Mouse (Mus musculus) bone marrow, adult 2 months (tissue): ENCODE results near the gene Abo. TPM values are rescaled to one million over a fixed set of nuclear protein-coding genes. Genes with fewer than 3 reads are reported as not detected.

Experiments
- H3K27ac ChIP-seq: fragments of 200-500 bp; 2 replicates; pipeline ENCODE4 v1.5.1; 2012; ENCODE audit warnings: low read depth, mild to moderate bottlenecking, control low read depth, inconsistent platforms, low read length; ENCODE audit not compliant: control insufficient read depth, poor library complexity, insufficient read depth
- H3K4me1 ChIP-seq: fragments of 200-500 bp; 2 replicates; pipeline ENCODE4 v1.6.1; 2011; ENCODE audit warnings: low read length; ENCODE audit not compliant: control insufficient read depth, insufficient read depth
- H3K4me3 ChIP-seq: fragments of 200-500 bp; replicated peaks from 2 replicates; pipeline ENCODE3; 2011; ENCODE audit warnings: mild to moderate bottlenecking, low read depth, low read length, control low read depth; ENCODE audit not compliant: control insufficient read depth
- CTCF ChIP-seq: fragments of 200-500 bp; IDR thresholded peaks from 2 replicates; pipeline ENCODE4 v1.5.1; 2011; ENCODE audit warnings: low read length, control low read depth; ENCODE audit not compliant: control insufficient read depth, insufficient read depth
- POLR2A ChIP-seq: fragments of 200-500 bp; IDR thresholded peaks from 2 replicates; pipeline ENCODE4 v1.6.1; 2011; ENCODE audit warnings: low read depth, mild to moderate bottlenecking, control low read depth, low read length, borderline replicate concordance; ENCODE audit not compliant: control insufficient read depth
- WGBS: fragments of 180-500 bp; shearing (Covaris S2); methylation state at CpG from one replicate; pipeline ENCODE4 v1.1.7; 2018; 5-methylcytosine and 5-hydroxymethylcytosine counted together
- polyA plus RNA-seq: library from polyadenylated mRNA; stranded (reverse); fragments of >200 nt; gene quantifications from 2 replicates; pipeline ENCODE4 v1.2.4, GENCODE M21; 2011; ENCODE audit warnings: low replicate concordance; ENCODE audit not compliant: missing spikeins, insufficient read depth, insufficient read length

The Abo gene
- polyA plus RNA-seq = not detected in 2 replicates

DNA sequence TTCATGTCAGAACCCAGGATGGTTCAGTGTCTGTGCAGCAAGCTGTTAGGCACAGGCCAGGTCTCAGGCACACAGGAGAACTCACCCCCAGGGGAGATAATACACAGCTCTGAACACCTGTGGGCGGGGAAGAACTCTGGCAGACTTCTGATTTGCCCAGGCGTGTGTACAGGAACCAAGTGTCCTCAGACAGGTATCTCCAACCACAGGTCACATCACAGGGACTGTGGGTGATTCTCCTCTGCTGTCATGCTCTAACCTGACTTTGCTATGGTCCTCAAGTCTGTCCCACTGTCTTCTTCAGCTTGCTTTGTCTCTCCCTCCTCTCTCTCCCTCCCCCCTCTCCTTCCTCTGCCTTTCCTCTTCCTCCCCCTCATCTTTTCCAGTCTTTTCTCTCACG lies at the start of gene Abo:
Abo (minus strand) TSS at position 101 of the 400 bp plus-strand sequence.
- no peak for TF ChIP-seq CTCF
- no peak for TF ChIP-seq POLR2A
- 61% methylated on average over 3 of the region's 3 CpGs for WGBS
- Histone ChIP-seq H3K4me3 (no peak within 1 kb of the TSS), H3K27ac (no peak within 1 kb of the TSS), H3K4me1 (no peaks in the 10 kb centered on the region; the same call in 1 of the 2 replicates)

DNA sequence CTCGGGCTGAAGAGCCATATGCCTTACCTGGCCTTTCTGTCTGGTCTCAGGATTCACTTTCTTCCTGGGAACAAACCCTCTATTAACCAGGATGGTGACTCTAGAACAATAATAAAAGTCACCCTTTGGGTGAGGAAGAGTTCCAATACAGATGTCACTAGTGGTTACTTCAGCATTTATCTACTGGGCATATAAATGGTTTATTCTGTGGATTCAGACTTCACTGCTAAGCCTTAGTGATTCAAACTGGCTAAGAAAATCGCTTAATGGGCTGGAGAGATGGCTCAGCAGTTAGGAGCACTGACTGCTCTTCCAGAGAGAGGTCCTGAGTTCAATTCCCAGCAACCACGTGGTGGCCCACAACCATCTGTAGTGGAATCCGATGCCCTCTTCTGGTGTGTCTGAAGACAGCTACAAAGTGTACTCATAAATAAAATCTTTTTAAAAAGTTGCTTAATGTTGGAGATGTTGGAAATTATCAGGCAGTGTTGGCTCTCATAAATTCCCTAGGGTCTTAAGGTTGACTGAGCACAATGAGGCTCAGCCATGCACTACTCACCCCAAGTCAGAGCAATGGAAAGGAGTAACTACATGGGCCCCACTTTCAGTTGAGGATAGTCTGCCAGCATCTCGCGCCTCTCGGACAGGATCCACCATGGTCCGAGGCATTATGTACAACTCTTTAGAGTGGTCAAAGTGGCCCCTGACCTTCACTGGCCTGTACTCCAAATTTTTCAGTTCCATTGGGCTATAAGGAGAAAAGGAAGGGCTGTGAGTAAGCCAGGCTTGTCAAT lies 49.6 kb upstream of the Abo start:
- Histone ChIP-seq H3K4me1 (peaks cover 6% of the 10 kb centered on the region; the same call in 1 of the 2 replicates), H3K4me3 (no peak overlapping the region), H3K27ac (no peak overlapping the region)
- WGBS = 80% methylated on average over 8 of the region's 8 CpGs
- TF ChIP-seq CTCF (no peak), POLR2A (no peak)

DNA sequence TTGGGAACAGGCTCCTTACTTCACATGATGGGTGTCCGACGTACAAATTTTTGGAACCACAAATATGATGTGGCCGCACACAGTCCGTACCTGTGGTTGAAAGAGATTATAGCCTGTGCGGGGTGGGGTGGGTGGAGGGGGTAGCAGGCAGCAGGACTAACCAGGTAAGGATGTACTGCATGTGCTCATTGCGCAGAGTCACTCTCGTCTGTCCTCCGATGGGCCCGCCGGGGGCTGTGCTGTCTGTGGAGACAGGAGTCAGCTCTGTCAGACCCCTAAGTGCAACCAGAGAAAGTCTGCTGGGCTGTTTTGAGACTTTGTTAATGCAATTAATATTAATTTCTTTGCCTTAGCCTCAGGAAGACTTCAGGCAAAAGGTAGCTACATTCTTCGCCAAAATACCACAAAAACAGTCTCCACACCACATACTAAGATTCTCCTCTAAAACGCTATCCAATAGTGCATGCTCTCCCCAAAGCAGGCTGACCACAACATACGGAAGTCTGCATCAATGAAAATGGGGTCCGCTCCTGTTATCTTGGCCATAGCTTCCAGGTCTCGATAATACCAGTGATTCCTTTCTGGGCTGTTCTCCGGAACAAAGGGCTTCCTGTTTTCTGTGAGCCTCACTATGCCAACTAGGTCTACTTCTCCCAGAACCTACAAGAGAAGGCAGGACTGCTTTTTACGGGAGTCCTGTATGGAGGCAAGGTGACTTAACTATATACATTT lies 48.8 kb upstream of the Abo start:
- TF ChIP-seq CTCF (no peak), POLR2A (no peak)
- H3K27ac ChIP-seq = no peak overlapping the region
- WGBS = 78% methylated on average over 17 of the region's 17 CpGs
- no peak overlapping the region for H3K4me3 ChIP-seq
- H3K4me1 ChIP-seq = peaks cover 6% of the 10 kb centered on the region; the same call in 1 of the 2 replicates

DNA sequence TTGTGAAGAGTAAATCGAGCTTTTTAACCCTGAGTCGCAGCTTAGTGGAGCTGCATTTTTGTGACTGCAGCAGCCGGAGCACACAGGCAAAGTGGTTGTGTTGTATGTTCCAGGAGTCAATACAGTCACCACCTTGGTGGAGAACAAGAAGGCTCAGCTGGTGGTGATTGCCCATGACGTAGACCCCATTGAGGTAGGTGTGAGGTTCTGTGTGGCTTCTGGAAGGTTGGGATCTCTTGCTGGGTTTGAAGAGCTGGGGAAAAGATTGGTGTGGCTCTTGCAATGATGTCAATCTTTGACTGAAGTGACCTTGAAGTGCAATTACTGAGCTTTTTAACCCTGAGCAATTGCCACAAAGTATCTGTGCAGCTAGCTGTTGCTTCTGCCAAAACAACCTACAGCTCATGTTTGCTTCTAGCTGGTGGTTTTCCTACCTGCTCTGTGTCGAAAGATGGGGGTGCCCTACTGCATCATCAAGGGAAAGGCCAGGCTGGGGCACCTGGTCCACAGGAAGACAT lies 47.5 kb upstream of the Abo start:
- H3K4me1 ChIP-seq = peaks cover 6% of the 10 kb centered on the region; the same call in 1 of the 2 replicates
- H3K27ac ChIP-seq = no peak overlapping the region
- 67% methylated on average over 5 of the region's 5 CpGs for WGBS
- H3K4me3 ChIP-seq = peak overlapping the region; percentile 31
- no peak for TF ChIP-seq CTCF
- no peak for TF ChIP-seq POLR2A

DNA sequence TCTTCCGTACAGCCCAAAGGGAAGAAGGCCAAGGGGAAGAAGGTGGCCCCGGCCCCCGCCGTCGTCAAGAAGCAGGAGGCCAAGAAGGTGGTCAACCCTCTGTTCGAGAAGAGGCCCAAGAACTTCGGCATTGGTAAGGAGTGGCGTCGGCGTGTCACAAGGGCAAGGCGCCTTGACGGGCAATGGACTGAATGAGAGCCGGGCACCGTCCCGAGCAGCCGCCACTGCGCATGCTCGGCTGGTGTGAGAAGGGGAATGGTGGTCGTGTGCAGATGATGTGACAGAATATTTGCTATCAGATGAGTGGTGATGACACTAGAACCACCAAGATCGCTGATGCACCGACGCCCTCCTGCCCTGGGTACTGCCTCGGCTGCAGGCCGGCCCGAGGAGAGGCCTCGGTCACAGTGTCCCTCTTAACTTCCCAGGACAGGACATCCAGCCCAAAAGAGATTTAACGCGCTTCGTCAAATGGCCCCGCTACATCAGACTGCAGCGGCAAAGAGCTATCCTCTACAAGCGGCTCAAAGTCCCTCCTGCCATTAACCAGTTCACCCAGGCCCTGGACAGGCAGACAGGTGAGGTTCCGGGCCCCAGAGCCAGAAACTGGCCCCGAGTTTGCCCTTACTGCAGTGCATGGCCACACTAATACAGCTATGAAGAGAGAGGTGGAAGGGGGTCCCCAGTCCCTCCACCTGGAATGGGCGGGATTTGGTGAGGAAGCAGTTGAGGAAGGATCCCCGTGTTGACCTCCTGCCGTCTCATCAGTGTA lies 46.4 kb upstream of the Abo start:
- under 1% methylated on average over 37 of the region's 37 CpGs for WGBS
- Histone ChIP-seq H3K4me3 (peak overlapping the region; percentile 100), H3K27ac (peak overlapping the region; percentile 84), H3K4me1 (peaks cover 3% of the 10 kb centered on the region; the same call in 1 of the 2 replicates)
- TF ChIP-seq CTCF = no peak
- no peak for TF ChIP-seq POLR2A

DNA sequence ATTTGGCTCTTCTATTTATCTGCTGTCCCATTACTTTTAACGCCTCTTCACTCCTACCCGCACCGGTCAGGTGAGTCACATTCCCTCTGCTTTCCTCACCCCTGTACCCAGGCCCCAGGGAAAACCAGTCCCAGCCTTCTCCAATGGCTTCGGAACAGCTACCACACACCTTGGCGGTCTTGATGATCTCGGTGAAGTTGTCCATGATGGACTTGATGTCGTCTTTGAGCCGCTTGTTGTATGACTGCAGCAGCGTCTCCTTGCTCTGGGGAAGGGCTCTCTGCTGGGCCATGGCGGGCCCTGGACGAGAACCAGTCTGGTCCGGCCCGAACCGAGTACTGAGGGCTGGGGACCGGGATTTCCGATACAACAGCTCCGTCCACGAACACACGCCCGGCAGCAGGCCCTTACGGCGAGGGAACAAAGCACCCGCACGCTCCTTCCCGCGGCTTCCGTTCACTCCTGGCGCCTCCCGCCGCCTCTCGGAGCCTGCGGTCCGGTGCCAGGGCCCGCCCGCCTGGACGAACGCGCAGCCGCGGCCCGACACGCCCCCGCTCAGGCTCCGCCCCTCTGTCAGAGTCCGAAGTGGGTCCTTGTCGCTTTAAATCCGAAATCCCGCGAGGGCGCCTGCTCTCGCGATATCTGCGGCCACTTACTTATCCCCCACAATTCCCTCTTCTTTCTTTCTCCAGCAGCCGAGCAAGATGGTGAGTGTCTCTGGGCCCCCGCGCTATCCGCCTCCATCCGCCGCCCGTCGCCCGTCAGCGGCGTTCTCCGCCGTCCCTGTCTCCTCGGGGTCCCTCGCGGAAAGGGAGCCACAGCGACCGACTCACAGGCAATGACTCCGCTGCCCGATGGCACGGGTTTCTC lies 45.6 kb upstream of the Abo start, which contains the start of the genes Med22 and Rpl7a:
Med22 (minus strand) TSS at position 554 of the 870 bp plus-strand sequence.
Rpl7a (plus strand) TSS at position 641 of the 870 bp plus-strand sequence.
- H3K27ac ChIP-seq = peak within 1 kb of the TSS; percentile 84
- under 1% methylated on average over 73 of the region's 74 CpGs for whole genome bisulfite sequencing
- peaks cover 3% of the 10 kb centered on the region; the same call in 1 of the 2 replicates for H3K4me1 ChIP-seq
- TF ChIP-seq POLR2A (peak; percentile 73; the same call in 1 of the 2 replicates), CTCF (no peak)
- peak within 1 kb of the TSS; percentile 100 for H3K4me3 ChIP-seq

DNA sequence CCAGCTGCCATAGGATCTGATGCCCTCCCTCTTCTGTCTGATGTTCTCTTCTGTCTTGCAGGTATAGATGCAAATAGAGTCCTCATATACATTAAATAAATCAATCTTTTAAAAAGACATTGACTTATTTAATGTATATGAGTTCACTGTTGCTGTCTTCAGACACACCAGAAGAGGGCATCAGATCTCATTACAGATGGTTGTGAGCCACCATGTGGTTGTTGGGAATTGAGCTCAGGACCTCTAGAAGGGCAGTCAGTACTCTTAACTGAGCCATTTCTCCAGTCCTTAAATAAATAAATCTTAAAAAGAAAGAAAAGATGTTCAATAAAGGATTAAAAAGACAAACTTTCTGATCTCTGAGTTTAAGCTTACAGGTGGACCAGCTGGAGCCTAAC lies 44.6 kb upstream of the Abo start:
- Histone ChIP-seq H3K4me1 (peaks cover 3% of the 10 kb centered on the region; the same call in 1 of the 2 replicates), H3K27ac (no peak overlapping the region), H3K4me3 (peak overlapping the region; percentile 78)
- TF ChIP-seq CTCF = no peak
- TF ChIP-seq POLR2A = no peak
